Comparison of ENCODE assay signal across 24 mouse cellular contexts in genomic region chr19:36721139-36721538, GRCm38 (mm10). TPM values are rescaled to one million over a fixed set of nuclear protein-coding genes. Genes with fewer than 3 reads are reported as not detected.
DNase-seq lines count a peak whose midpoint lies in the region; ATAC-seq and TF ChIP-seq lines count a peak whose summit lies in the region.
"Had no signal": no experiment of that assay in that cellular context is flagged by ENCODE, and none has a peak within 500 bp of the region (broad histone marks: within the 10 kb centered on the region; RNA-seq: fewer than 3 reads in every experiment).

No protein-coding gene starts in this region.

- H3K9me3 ChIP-seq in lung, embryonic 14.5 days (ENCODE audit: low read depth, low read length), result no peaks in the 10 kb centered on the region
- no peaks in the 10 kb centered on the region for H3K9me3 ChIP-seq in midbrain, postnatal 0 days (ENCODE audit: low read length)
- H3K9me3 ChIP-seq in midbrain, embryonic 10.5 days (replicated peaks), result no peaks in the 10 kb centered on the region
- H3K9me3 ChIP-seq: embryonic facial prominence, embryonic 12.5 days; forebrain, embryonic 12.5 days; heart, embryonic 10.5 days; heart, embryonic 15.5 days; hindbrain, embryonic 15.5 days had no signal

- H3K36me3 ChIP-seq in lung, embryonic 14.5 days (ENCODE audit: insufficient read depth), result no peaks in the 10 kb centered on the region
- H3K36me3 ChIP-seq in midbrain, postnatal 0 days (ENCODE audit: insufficient read depth, low read length), result no peaks in the 10 kb centered on the region
- no peaks in the 10 kb centered on the region for H3K36me3 ChIP-seq in midbrain, embryonic 10.5 days
- H3K36me3 ChIP-seq: embryonic facial prominence, embryonic 12.5 days; forebrain, embryonic 12.5 days; heart, embryonic 10.5 days; heart, embryonic 15.5 days; hindbrain, embryonic 15.5 days had no signal

- 47% methylated on average over 8 of the region's 8 CpGs for WGBS in lung, embryonic 14.5 days
- WGBS in midbrain, postnatal 0 days, result 71% methylated on average over 8 of the region's 8 CpGs
- WGBS in midbrain, embryonic 10.5 days, result 88% methylated on average over 8 of the region's 8 CpGs

- no peak for DNase-seq in frontal cortex, postnatal 14 days (ENCODE audit: low spot score in 2 of 2)
- DNase-seq in lung, embryonic 14.5 days, result peak; percentile 43
- no peak for DNase-seq in lung, adult 18-20 months
- peak; percentile 19 for DNase-seq in midbrain, postnatal 0 days (ENCODE audit: low spot score)
- no peak for DNase-seq in midbrain, embryonic 10.5 days (ENCODE audit: low spot score)
- DNase-seq in brain, adult 2 months (ENCODE audit: low read depth, low spot score), result peak; percentile 69
- DNase-seq in cerebellum, postnatal 36 days, result no peak
- DNase-seq: adrenal gland, postnatal 25 days; cerebellum, adult 2 months; cerebellum, postnatal 10 days; forebrain, postnatal 0 days; gastrocnemius, postnatal 36 days; heart, adult 18-20 months; heart, postnatal 14 days had no signal

- no peak overlapping the region for H3K4me3 ChIP-seq in lung, embryonic 14.5 days (ENCODE audit: low read depth, low read length)
- H3K4me3 ChIP-seq in midbrain, postnatal 0 days (ENCODE audit: low read depth, low read length), result no peak overlapping the region
- no peak overlapping the region for H3K4me3 ChIP-seq in midbrain, embryonic 10.5 days
- H3K4me3 ChIP-seq: embryonic facial prominence, embryonic 12.5 days; forebrain, embryonic 12.5 days; heart, embryonic 10.5 days; heart, embryonic 15.5 days; hindbrain, embryonic 15.5 days had no signal

- H3K9ac ChIP-seq in lung, embryonic 14.5 days, result no peak overlapping the region
- H3K9ac ChIP-seq in midbrain, postnatal 0 days (replicated peaks; ENCODE audit: low read length, poor library complexity, severe bottlenecking), result no peak overlapping the region
- H3K9ac ChIP-seq: embryonic facial prominence, embryonic 12.5 days; forebrain, embryonic 12.5 days; forebrain, postnatal 0 days; heart, embryonic 15.5 days; hindbrain, embryonic 15.5 days had no signal

- TF ChIP-seq CTCF in lung, embryonic 14.5 days (IDR thresholded peaks at IDR 0.05; ENCODE audit: low read depth), result no peak
- TF ChIP-seq CTCF in midbrain, postnatal 0 days (IDR thresholded peaks at IDR 0.05), result no peak

- no peak overlapping the region for H3K4me2 ChIP-seq in lung, embryonic 14.5 days
- no peak overlapping the region for H3K4me2 ChIP-seq in midbrain, postnatal 0 days (ENCODE audit: low read depth, low read length, poor library complexity, severe bottlenecking)
- H3K4me2 ChIP-seq: embryonic facial prominence, embryonic 12.5 days; forebrain, embryonic 12.5 days; heart, embryonic 15.5 days; hindbrain, embryonic 15.5 days had no signal

- ATAC-seq in frontal cortex, adult (ENCODE audit: low TSS enrichment), result peak; percentile 70
- ATAC-seq in lung, embryonic 14.5 days (ENCODE audit: insufficient read depth), result no peak
- no peak for ATAC-seq in midbrain, postnatal 0 days (ENCODE audit: low FRiP score)
- ATAC-seq: activated CD4-positive, CD25-positive, alpha-beta regulatory T cell, adult 4 months; forebrain, postnatal 0 days; Patski had no signal

- no peaks in the 10 kb centered on the region for H3K27me3 ChIP-seq in lung, embryonic 14.5 days (ENCODE audit: insufficient read depth, low read length)
- no peaks in the 10 kb centered on the region for H3K27me3 ChIP-seq in midbrain, postnatal 0 days (ENCODE audit: insufficient read depth, low read length)
- no peaks in the 10 kb centered on the region for H3K27me3 ChIP-seq in midbrain, embryonic 10.5 days (ENCODE audit: low read depth, poor library complexity, severe bottlenecking)
- H3K27me3 ChIP-seq: CH12.LX; embryonic facial prominence, embryonic 12.5 days; forebrain, embryonic 12.5 days; heart, embryonic 15.5 days; hindbrain, embryonic 15.5 days had no signal

- no peaks in the 10 kb centered on the region; the same call in 1 of the 2 replicates for H3K4me1 ChIP-seq in lung, embryonic 14.5 days (ENCODE audit: insufficient read depth)
- H3K4me1 ChIP-seq in midbrain, postnatal 0 days (ENCODE audit: insufficient read depth, low read length), result no peaks in the 10 kb centered on the region
- H3K4me1 ChIP-seq in midbrain, embryonic 10.5 days, result no peaks in the 10 kb centered on the region
- H3K4me1 ChIP-seq: embryonic facial prominence, embryonic 12.5 days; forebrain, embryonic 12.5 days; heart, embryonic 15.5 days; hindbrain, embryonic 15.5 days had no signal

- H3K27ac ChIP-seq in lung, embryonic 14.5 days (ENCODE audit: low read depth), result no peak overlapping the region
- H3K27ac ChIP-seq in midbrain, postnatal 0 days (ENCODE audit: low read depth, low read length), result no peak overlapping the region
- no peak overlapping the region for H3K27ac ChIP-seq in midbrain, embryonic 10.5 days (replicated peaks)
- H3K27ac ChIP-seq: embryonic facial prominence, embryonic 12.5 days; forebrain, embryonic 12.5 days; heart, embryonic 10.5 days; heart, embryonic 15.5 days; hindbrain, embryonic 15.5 days had no signal

RNA-seq across cellular contexts. Expression of gene Ppp1r3c, which starts 15.3 kb away (rescaled TPM):
- polyA plus RNA-seq in lung, embryonic 14.5 days (2014; fragmentation: Nextera tagmentation; extraction: Ambion mirVana), result 67.5 and 80.9 TPM in 2 replicates
- 26.2 and 26.7 TPM in 2 replicates for total RNA-seq in midbrain, postnatal 0 days (2014; rRNA removed)
- polyA plus RNA-seq in midbrain, postnatal 0 days (2015; fragmentation: Nextera tagmentation; extraction: Ambion mirVana), result 8.4 and 9.9 TPM in 2 replicates
- polyA plus RNA-seq in midbrain, embryonic 10.5 days (2016; fragmentation: Nextera tagmentation; extraction: Ambion mirVana), result 1.6 and 2.0 TPM in 2 replicates
- total RNA-seq: CH12.LX; hematopoietic stem cell, adult 5-6 weeks had no signal
- polyA plus RNA-seq: activated CD4-positive, CD25-positive, alpha-beta regulatory T cell, adult 4 months had no signal

Comparison
In these comparisons a context has a peak if more than half of its experiments do, and no peak if none do; other contexts are left out.
1. DNase-seq: peak in lung, embryonic 14.5 days (single experiment), midbrain, postnatal 0 days (single experiment) and brain, adult 2 months (single experiment); none in frontal cortex, postnatal 14 days (0 of 2), lung, adult 18-20 months (0 of 2), midbrain, embryonic 10.5 days (single experiment) and cerebellum, postnatal 36 days (0 of 2).